Mouse (Mus musculus) spleen, postnatal 10 days (tissue): ENCODE data around the gene Dnajc8.
A peak's percentile ranks its signal among the peaks of the same experiment; 100 is the strongest.

Experiments
- DNase-seq, 2 experiments: peaks; one replicate each; pipeline ENCODE4 v3.0.0; 2021 to 2022; ENCODE audit warnings: low spot score in 2 of 2

Dnajc8 gene

DNA sequence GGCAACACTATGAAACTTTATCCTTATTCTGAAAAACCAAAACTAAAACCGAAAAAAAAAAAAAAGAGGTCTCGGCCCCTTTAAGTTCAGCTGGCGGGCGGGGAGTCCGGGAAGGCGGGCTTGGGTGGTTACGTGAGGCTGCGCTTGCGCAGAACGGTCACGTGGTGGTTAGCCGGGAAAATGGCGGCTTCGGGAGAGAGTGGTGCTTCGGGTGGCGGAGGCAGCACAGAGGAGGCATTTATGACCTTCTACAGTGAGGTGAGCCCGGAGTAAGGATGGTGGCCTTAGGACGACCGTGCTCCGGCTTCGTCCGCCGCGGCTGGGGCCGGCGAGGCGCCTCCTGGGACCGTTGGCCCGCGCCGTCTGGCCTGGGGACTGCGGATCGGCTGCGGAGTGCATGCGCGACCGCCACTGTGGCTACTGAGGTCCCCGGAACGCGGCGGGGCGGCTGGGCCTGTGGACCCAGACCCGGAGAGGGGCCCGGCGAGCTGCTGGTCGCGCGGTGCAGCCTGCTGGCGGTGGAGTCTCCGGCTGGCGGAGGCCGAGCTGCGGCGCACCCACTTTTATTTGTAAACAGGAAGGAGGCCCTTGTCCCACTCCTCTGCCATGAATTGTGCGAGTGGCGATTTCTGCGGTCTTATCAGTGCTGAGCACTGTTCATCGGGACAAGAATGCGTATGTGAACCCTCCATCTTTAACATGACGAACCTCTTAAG lies at the start of gene Dnajc8:
Dnajc8 (plus strand) TSS at position 145 of the 716 bp plus-strand sequence.
- peak; percentile 96 to 98 for DNase-seq

DNA sequence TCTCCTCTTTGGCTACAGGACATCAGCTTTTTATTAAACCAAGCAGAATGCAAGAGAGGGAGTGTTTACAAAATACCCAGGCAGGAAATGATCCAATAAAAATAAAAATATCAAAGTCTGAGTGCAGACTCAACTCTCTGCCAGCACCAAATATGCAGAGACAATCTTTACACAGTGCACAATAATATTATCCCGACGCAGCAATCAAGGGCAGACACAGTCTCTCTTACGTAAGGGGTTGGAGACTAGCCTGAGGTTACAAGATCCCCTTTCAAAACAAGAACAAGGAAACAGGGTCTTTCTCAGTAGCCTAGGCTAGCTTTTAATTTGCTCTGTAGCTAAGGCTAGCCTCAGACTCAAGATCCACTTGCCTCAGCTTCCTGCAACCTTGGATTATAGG lies 46.8 kb upstream of the Dnajc8 start:
- no peak for DNase-seq

DNA sequence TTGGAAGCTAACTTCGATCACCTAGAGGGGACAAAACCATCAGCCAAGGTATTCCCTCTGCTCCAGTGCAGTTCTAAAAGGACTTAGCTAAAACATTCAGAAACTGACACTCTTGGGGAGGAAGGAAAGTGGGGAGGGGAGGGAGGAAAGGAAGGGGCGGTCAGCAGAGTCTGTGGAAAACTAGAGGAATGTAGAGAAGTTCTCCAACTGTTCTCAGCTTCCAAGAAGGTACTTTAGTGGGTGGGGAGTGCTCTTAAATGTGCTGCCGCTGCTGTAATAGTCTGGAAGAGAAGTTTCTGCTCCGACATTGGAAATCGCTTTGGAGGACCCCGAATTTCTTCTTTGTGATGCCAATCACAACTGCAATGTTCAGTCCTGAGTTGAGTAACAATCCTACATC lies 46.4 kb upstream of the Dnajc8 start:
- DNase-seq: no peak

DNA sequence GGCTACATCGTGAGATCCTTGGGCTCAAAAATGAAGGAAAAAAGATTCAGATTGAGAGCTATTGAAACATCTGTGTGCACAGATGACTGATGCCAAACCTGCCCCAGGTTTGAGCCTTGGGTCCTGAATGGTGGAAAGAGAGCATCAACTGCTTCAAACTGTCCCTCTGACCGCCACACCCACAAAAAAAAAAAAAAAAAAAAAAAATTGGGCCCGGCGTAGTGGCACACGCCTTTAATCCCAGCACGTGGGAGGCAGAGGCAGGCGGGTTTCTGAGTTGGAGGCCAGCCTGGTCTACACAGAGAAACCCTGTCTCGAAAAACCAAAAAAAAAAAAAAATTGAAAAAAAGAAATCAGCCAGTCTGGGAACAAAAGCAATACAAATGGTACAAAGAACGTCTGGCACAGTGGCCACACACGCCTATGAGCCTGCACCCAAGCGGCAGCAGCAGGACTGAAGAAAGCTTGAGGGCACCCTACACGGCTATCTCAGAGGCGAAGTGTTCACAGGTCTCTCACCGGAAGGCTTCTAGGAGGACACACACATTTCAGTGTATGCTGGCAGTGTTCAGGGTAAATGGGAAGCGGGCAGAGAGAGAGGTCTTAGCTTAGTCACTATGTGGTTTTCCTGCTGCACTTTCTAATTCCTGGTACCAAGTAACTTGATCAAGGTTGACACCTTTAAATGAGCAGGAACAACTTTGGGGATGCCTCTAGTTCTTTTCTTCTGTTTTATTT lies 44.9 kb upstream of the Dnajc8 start:
- no peak for DNase-seq

DNA sequence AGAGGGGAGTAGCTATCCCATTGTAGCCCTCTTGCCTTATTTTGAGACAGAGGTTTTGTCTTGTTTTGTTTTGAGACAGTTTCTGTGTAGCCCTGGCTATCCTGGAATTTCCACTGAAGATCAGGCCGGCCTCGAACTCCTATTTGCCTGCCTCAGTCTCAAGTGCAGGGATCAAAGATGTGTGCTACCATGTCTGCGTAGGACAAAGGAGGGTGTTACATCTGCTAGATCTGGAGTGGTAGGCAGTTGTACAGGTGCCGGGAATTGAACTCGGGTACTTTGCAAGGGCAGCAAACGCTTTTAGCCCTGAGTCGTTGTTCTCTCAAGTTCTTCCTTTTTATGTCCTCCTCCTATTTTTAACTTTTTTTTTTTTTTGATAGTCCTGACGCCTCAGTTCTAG lies 44.3 kb upstream of the Dnajc8 start:
- DNase-seq: no peak

DNA sequence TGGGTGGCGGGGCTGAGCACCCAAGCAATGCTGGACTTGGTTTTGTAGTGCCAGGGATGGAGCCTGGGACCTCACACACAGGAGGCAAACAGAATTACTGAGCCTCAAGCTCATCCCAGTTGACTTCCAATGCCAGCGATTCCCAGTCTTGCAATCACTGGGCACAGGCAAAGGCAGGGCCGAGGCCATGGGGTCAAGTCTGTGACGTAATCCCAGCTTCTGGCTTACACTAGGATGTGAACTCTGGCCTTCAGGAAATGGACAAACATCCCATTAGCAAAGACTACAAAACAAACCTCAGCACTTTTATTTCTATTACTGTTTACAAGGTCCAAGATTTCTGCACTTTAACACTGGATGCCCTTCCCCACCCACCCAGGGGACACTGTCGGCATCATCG lies 43.6 kb upstream of the Dnajc8 start:
- no peak for DNase-seq

DNA sequence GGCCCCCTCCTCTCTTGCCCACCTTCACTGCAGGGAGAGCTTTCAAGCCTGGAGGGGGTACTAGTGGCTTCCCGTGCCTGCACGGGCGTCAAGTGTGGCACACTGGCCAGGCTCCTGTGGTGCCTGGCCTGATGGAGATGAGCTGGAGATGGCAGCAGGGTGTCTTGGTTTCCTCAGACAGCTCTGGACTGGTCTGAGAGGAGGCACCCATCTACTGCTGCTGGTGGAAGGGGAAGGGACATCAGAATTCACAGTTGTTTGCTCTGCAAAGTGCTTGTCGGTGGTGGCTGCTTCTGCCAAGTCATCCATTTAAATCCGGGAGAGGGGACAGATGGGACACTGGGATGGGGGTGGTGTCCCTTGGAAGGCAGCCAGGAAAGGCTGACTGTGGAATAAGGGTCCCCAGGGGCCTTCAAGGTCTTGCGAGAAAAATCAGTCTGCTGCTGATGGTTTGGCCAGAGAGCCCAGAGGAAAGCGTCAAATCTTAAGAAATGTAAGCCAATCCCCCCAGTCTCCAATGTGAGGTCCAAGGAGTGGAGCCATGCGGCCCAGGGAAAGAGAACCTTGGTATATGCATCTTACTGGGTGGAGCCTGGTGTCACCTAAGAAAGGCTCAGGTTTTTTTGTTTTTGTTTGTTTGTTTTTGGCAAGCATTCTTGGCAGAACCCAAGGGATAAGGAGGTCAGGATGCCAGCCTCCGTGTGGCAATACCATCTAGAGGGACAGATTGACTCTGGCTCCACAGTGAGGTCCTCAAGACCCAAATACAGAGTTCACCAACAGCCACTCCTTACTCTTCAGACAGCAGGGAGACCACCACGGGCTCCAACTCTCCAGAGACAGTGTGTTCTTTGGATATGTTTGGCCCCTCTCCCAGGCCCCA lies 42.9 kb upstream of the Dnajc8 start:
- no peak for DNase-seq

DNA sequence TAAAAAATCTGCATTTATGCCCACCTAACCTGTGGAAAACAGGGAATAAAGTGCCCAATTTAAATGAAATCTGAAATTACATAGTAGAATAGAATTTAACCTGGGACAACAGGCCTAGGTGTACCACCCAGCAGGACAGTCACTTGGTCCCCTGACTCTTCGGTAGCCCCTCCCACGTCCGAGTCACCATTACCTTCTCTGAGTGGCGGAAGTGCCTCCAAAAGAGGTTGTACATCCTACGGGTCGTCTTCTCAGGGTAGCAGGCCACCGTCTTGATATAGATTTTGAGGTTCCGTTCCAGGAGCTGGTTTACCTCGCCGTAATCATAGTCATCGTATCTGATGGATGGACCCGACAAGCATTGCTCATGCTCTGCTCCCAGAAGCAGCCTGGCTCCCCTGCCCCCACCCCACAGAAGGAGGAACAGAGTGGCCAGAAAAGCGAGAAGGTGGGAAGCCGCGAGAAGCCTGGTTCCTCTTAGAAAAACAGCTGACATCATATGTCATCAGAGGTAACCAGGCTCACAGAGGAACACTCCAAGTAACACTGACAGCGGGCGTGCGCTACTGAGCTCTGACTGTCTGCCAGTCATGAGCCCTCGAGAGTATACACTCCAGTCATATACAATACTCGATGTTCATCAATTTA lies 41.0 kb upstream of the Dnajc8 start:
- DNase-seq: peak in 1 of 2 experiments; percentile 43

DNA sequence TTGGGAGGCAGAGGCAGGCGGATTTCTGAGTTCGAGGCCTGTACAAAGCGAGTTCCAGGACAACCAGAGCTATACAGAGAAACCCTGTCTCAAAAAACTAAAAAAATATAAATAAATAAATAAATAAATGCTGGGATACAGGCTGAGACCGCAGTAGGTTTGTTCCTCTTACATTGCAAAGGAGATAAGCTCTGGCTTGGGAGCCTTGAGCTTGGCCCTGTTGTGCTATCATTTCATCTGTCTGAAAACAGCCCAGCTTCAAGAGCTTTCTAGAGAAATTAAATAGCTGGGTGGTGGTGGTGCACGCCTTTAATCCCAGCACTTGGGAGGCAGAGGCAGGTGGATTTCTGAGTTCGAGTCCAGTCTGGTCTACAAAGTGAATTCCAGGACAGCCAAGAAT lies 33.7 kb upstream of the Dnajc8 start:
- DNase-seq: no peak

DNA sequence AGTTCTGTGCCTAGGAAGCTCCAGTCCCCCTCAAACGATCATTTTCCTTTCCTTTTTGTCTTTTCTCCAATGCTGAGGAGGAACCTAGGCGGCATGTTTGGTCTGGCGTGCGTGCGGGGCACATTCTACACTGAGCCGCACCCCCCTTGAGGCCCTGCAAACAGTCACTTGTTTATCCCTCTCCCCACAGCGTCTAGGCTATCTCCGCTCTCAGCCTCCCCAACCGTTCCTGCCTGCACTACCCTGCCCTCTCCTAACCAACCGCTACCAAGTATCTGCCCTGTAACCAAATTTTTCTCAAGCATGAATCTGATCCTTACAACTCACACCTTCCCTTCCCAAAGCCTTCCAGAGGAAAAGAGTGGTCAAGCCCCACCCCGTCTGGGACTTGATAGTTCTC lies 32.0 kb upstream of the Dnajc8 start:
- peak in 1 of 2 experiments; percentile 30 for DNase-seq

DNA sequence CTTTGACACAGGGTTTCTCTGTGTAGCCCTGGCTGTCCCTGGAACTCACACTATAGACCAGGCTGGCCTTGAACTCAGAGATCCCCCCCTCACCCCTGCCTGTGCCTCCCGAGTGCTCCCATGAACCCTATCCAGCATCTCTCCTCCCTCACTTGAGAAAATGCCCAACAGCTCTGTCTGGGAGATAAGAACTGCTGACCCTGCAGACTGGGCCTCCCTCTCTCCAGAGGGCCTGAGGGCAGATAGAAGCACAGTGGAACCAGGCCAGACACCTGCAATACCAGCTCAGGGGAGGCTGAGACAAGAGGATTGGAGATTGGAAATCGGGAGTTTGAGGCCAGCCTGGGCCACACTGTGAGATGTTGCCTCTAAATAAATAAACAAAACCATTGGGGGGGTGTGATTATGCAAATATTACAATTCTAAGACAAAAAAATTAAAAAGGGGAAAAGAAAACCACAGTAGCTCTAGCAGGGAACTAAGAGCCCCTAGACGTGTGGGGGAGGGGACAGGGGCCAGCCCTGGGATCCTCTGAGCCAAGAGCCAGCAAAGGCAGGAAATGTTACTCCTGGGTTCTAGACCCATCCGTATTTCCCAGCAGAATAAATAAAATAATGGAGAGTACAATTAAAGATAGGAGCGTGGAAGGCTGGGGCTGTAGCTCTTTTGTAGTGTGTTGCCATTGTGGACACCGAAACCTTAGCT lies 30.2 kb upstream of the Dnajc8 start:
- DNase-seq: peak in 1 of 2 experiments; percentile 40

DNA sequence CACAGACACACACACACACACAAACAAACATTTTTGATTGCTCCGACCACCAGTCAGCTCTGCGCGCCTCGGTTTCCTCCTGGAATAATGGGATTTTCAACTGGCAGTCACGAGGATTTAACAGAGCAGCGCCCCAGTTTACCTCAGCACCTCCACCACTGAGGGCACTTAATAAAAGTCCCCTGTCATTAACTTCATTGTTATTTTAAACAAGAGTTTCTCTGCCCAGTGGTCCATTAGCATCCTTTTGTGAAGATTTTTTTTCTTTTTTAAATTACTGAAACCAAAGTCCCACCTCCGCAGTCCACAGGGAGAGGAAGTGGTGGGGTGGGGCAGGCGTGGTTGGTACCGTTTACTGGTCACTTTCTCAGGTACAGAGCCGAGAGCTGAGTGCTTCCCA lies 29.6 kb upstream of the Dnajc8 start:
- no peak for DNase-seq

DNA sequence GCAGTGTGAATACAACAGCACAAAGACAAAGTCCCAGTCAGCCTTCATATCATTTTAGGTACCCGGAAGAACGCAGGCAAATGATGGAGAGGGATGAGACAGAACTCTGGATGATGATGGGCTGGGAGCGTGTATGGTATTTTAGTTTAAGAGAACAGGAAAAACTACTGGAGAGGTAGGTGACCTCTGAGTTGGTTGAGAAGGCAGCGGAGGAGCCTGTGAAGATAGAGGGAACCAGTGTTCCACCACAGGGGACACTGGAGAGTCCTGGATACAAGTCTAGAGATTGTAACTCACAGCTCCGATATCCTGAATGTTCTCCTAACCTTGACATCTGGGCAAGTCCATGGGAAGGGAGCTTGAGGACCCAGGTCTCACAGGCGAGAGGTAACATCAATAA lies 29.1 kb upstream of the Dnajc8 start:
- no peak for DNase-seq

DNA sequence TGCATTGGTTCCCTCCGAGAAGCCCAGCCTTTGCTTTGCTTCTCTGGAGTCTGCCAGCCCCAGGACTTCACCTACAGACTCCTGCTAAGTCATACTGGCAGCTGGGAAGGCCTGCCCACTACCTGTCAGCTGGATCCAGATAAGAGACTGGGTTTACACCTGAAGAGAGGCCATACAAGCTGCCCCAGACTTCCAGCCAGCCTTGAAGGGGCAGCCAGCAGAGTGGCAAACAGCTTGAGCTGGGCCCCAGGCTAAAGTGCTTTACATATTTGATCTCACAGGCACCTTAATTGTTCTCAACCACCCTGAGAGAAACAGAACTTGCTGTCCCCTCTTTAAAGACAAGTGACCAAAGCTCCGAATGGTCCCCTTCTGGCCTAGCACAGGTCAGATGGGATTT lies 28.1 kb upstream of the Dnajc8 start:
- DNase-seq: no peak

DNA sequence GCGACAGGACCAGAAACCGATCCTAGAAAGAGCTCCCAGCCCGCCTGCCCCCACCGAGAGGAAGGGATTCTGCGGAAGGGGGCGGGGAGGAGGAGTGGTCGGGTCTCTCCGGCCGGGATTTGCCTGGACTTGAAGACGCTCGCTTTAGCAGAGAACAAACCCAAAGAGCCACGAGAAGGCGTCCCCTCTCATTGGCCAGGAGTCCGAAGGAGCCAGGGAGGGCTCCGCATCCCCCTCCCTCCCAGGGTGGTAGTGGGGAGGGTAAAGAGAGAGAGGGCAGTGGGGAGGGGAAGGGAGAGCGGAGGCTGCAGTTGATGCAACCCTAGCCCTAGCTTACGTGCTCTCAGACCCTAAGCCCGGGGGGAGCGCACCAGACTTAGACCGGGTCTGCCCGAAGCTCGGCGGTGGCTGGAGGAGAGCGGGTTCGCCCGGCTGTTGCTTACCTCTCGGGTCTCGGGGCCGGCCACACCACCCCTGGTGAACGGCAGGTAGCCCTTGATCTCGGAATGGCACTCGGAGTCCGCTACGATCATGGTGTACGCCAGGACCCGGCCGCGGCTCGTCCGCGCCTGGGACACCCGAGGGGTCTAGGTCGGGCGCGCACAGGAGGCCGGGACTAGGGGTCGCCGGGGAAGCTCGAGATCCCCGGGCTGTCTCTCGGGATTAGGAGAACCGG lies 25.6 kb upstream of the Dnajc8 start:
- peak; percentile 61 to 70 for DNase-seq

DNA sequence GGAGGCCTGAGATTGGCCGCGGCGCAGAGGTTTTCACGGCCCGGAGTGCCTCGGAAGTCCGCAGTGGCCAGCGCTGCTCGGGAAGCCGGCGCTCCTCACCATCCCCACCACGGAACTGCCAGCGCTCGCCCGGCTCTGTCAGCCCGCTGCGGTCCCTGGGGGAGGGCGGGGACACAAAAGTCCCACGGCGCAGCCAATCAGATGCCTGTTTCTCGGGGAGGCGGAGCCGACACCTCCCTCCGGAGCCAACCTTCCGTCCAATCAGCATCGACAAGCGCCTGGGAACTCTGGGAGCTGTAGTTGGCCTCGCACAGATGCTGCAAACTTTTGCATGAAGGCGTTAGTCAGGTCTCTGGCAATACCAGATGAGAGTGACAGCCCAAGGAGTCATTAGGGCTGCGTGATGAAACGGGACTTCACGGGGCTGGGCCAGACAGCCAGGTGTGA lies 25.0 kb upstream of the Dnajc8 start, which contains the start of gene Sesn2:
Sesn2 (minus strand) TSS at position 150 of the 447 bp plus-strand sequence.
- DNase-seq: peak; percentile 95 to 98

DNA sequence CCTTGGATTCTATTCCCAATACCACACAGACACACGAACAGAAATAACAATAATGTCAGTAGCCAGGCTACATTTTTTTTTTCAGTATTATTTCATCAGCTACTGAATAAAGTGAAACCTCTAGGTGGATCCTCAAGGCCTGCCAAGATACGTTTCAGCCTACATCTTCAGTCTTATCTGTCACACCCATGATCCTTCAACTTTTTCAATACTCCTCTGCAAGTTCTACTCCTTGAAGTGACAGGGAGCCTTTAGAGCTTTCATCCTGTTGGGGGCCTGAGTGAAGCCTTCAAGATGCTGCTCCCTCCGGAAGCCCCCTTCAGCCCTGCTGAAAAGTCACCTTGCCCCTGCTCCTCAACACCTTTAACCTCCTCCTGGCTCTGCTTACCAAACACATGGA lies 23.3 kb upstream of the Dnajc8 start:
- peak in 1 of 2 experiments; percentile 23 for DNase-seq

DNA sequence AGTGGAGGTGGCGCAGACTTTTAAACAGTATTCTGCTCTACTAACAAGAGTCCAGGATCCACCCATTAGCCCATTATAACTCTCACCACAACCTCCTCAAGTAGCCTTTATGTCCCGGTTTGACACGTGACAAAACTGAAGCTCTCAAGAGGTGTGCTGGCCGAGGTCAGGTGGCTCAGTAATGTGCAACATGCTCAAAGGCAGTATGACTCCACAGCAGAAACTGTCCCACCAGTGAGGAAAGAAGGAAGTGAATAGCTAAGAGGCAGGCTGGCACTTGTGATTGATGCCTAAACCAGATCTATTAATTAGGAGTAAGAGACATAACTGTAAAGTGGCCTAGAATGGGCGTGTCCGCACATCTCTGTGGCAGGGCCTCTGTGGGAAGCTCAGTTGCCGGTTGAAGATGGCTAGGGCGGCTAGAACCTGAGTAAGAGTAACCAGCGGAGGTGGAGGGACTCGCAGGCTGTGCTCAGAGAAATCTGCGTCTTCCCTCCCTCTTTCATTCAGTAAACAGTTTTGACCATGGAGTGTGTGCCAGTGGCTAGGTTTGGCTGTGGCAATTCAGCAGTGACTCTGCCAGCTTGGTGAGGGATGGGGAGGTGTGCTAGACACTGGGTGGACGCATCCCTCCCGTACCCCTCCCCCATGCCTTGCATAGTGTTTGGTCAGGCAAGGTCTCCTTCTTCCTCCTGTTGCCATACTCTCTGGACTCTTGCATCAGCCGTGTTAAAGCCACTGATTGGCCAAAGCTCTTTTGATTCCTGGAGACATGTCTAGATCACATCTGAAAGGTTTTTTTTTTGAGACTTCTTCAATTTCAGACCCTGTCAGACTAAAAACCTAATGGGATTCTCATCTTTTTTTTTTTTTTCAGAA lies 21.7 kb upstream of the Dnajc8 start:
- DNase-seq: peak in 1 of 2 experiments; percentile 52

DNA sequence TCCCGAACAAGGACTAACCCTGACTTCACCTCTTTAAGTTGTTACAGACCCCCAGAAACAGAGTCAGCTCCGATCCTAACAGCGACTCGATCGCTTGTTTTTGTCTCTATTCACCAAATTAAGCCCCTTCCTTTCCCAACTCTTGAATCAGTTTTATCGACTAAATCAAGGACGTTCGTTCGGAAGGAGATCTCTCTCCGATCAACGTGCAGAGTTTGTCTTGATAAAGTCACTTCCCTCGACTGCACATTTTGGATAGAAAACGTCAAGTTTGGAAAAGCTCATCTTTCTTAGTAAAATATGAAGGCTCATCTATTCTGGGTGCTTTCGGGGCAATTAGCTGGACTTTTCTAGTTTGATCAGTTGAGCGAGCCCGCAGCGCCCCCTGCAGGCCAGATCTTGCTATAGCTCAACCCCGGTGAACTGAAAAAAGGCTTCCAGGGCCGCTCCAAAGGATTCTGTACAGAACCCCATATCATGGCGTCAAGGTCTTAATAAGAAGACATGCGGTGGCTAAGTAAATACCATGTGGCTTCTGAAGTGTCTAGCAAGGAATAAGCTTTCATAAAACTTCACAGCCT lies 20.7 kb upstream of the Dnajc8 start:
- DNase-seq: peak; percentile 87 to 92
